Mouse (Mus musculus): ENCODE results near the gene Shc3.

- TF ChIP-seq CTCF (IDR thresholded peaks at IDR 0.05; ENCODE audit: low read depth) = no peak
- no peak for TF ChIP-seq EP300 (optimal IDR thresholded peaks at IDR 0.05)
Observed at GRCm38 (mm10) chr13:51568911-51569684, at the start of gene Shc3.
